Mouse (Mus musculus) hindbrain, postnatal 0 days (tissue): ENCODE measurements around the gene Lrit2. TPM values are rescaled to one million over a fixed set of nuclear protein-coding genes. Genes with fewer than 3 reads are reported as not detected.

Experiments used
- ATAC-seq: fragments of 200-750 bp; cut with Nextera tagmentation; 2 replicates; pipeline ENCODE4 v1.8.0; 2017; ENCODE audit warnings: mild to moderate bottlenecking, moderate TSS enrichment, moderate library complexity
- DNase-seq: peaks from one replicate; pipeline ENCODE4 v3.0.0-alpha.2; 2015; ENCODE audit warnings: low spot score
- H3K27ac ChIP-seq: fragments of 300-500 bp; sonication (generic); 2 replicates; pipeline ENCODE4 v1.5.1; 2014; ENCODE audit warnings: mild to moderate bottlenecking
- H3K27me3 ChIP-seq: fragments of 300-500 bp; sonication (generic); 2 replicates; pipeline ENCODE4 v1.6.1; 2014; ENCODE audit warnings: low read length, mixed read lengths; ENCODE audit not compliant: insufficient read depth
- H3K36me3 ChIP-seq: fragments of 300-500 bp; sonication (generic); 2 replicates; pipeline ENCODE4 v1.6.1; 2014; ENCODE audit warnings: low read length, mixed read lengths; ENCODE audit not compliant: insufficient read depth
- H3K4me1 ChIP-seq: fragments of 300-500 bp; sonication (generic); 2 replicates; pipeline ENCODE4 v1.6.1; 2014; ENCODE audit warnings: antibody characterized with exemption, low read length, mixed read lengths; ENCODE audit not compliant: insufficient read depth
- H3K4me2 ChIP-seq: fragments of 300-500 bp; sonication (generic); 2 replicates; pipeline ENCODE4 v1.6.1; 2014; ENCODE audit warnings: low read depth, mild to moderate bottlenecking, low read length, moderate library complexity, mixed read lengths
- H3K4me3 ChIP-seq: fragments of 300-500 bp; sonication (generic); 2 replicates; pipeline ENCODE4 v1.5.1; 2014; ENCODE audit warnings: low read length
- H3K9ac ChIP-seq: fragments of 300-500 bp; sonication (generic); replicated peaks from 2 replicates; pipeline ENCODE4 v1.6.1; 2014; ENCODE audit warnings: mild to moderate bottlenecking, low read length, moderate library complexity, mixed read lengths
- H3K9me3 ChIP-seq: fragments of 300-500 bp; sonication (generic); 2 replicates; pipeline ENCODE4 v1.6.1; 2016; ENCODE audit warnings: low read length, mixed read lengths
- CTCF ChIP-seq: IDR thresholded peaks from 2 replicates; pipeline ENCODE4 v1.5.1; 2016; ENCODE audit warnings: antibody characterized with exemption, control low read depth, low read depth
- WGBS: fragments of 180-500 bp; shearing (Covaris S2); extraction: QIAGEN DNeasy Blood & Tissue Kit; methylation state at CpG from one replicate; pipeline ENCODE4 v1.1.7; 2014; 5-methylcytosine and 5-hydroxymethylcytosine counted together
- polyA plus RNA-seq: library from polyadenylated mRNA; unstranded; fragments of >200 nt; fragmentation: Nextera tagmentation; extraction: Ambion mirVana; gene quantifications from 2 replicates; pipeline ENCODE4 v1.2.1, GENCODE M21; 2015
- total RNA-seq: library from RNA; depleted of rRNA; stranded (reverse); fragments of >200 nt; gene quantifications from 2 replicates; pipeline ENCODE4 v1.2.3, GENCODE M21; 2014; rRNA removed

Lrit2 gene
- total and polyA plus RNA-seq, 2 experiments from 2014 or later = not detected

- H3K27ac ChIP-seq = no peak overlapping the region
- H3K9me3 ChIP-seq = no peaks in the 10 kb centered on the region
- no peaks in the 10 kb centered on the region for H3K4me1 ChIP-seq
- DNase-seq (no peak), ATAC-seq (no peak)
- no peak overlapping the region for H3K4me3 ChIP-seq
- TF ChIP-seq CTCF = no peak
- 71% methylated on average over 9 of the region's 9 CpGs for WGBS
- H3K4me2 ChIP-seq = no peak overlapping the region
- H3K27me3 ChIP-seq = no peaks in the 10 kb centered on the region
- no peaks in the 10 kb centered on the region for H3K36me3 ChIP-seq
- no peak overlapping the region for H3K9ac ChIP-seq
These were observed 42.2 kb downstream of the Lrit2 start for GRCm38 (mm10) chr14:37109975-37110374.

DNA sequence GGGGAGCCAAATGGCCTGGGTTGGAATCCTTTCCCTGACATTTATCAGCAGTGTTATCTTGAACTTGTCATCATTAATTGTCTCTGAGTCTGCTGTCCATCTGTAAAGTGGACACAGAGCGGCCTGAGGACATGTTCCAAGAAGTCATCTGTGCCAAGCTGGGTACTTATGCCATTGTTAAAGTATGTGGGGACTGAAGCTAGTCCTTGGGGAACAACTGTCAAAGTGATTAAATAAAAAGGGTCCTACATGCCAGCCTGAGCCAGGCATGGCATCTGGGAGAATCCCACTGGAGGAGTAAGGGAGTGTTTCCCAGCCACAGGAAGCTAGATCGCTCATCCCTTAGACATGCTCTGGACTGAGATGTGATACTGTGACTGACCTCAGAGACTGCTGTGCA is 42.7 kb downstream of the Lrit2 start:
- H3K9ac ChIP-seq = no peak overlapping the region
- no peak overlapping the region for H3K4me2 ChIP-seq
- H3K27me3 ChIP-seq = no peaks in the 10 kb centered on the region
- DNase-seq (peak; percentile 54), ATAC-seq (no peak; the same call in 1 of the 2 replicates)
- H3K4me3 ChIP-seq = no peak overlapping the region
- no peak for TF ChIP-seq CTCF
- no peaks in the 10 kb centered on the region for H3K9me3 ChIP-seq
- WGBS = 67% methylated on average over 2 of the region's 2 CpGs
- H3K27ac ChIP-seq = no peak overlapping the region
- no peaks in the 10 kb centered on the region for H3K36me3 ChIP-seq
- no peaks in the 10 kb centered on the region for H3K4me1 ChIP-seq

DNA sequence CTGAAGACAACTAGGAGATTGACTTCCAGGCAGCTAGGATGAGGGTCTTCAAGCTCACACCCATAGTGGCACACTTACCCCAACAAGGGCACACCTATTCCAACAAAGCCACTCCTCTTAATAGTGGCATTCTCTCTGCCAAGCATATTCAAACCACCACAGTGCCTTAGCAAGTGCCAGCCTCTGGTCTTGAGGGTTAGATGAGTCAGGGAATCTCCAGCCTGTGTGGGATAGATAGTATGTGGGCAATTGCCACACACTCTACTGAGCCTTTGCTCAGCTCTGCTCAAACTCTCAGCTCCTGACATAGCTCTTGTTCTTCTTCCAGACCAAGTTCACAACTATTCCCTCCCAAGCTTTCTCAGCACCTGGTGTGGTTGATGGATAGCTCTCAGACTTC is 43.6 kb downstream of the Lrit2 start:
- H3K4me3 ChIP-seq = no peak overlapping the region
- no peaks in the 10 kb centered on the region for H3K4me1 ChIP-seq
- H3K9ac ChIP-seq = no peak overlapping the region
- no peaks in the 10 kb centered on the region for H3K27me3 ChIP-seq
- no peak for TF ChIP-seq CTCF
- no peak overlapping the region for H3K4me2 ChIP-seq
- DNase-seq (no peak), ATAC-seq (no peak)
- H3K36me3 ChIP-seq = no peaks in the 10 kb centered on the region
- no peak overlapping the region for H3K27ac ChIP-seq
- no peaks in the 10 kb centered on the region for H3K9me3 ChIP-seq

DNA sequence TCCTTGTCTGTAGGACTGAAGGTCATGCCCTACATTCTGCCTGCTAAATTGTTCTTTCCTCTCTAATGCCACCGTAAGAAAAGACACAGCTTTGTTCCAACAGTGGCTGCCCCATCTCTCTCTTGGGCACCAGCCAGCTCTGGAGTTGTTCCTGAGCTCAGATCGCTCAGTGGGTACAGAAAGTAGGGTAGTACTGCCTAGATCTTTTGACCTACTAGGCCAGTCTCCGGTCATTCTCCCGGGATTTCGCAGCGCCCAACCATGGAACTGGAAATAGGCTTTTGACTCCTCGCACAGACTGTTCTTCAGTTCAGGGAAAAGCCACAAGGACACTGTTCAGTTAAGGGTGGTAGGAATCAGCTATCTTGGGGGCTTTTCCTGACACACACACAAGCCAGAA is 45.2 kb downstream of the Lrit2 start:
- no peak for ATAC-seq
- WGBS = 84% methylated on average over 7 of the region's 7 CpGs
- Histone ChIP-seq H3K4me2 (no peak overlapping the region), H3K4me3 (no peak overlapping the region), H3K4me1 (no peaks in the 10 kb centered on the region), H3K27me3 (no peaks in the 10 kb centered on the region), H3K9ac (no peak overlapping the region), H3K9me3 (no peaks in the 10 kb centered on the region), H3K36me3 (no peaks in the 10 kb centered on the region), H3K27ac (no peak overlapping the region)
- DNase-seq = no peak
- TF ChIP-seq CTCF = no peak

GRCm38 (mm10) chr14:37113922-37114321 is 46.2 kb downstream of the Lrit2 start, which contains the start of gene 2610528A11Rik:
Gene 2610528A11Rik, minus strand, starts transcription at chr14:37114022.
- no peak for DNase-seq
- H3K27me3 ChIP-seq = no peaks in the 10 kb centered on the region
- WGBS = 64% methylated on average over 3 of the region's 3 CpGs

GRCm38 (mm10) chr14:37119233-37119632 is 51.5 kb downstream of the Lrit2 start:
- ATAC-seq (no peak), DNase-seq (no peak)
- H3K36me3 ChIP-seq = peaks cover 15% of the 10 kb centered on the region; the same call in 1 of the 2 replicates
- H3K27ac ChIP-seq = no peak overlapping the region
- H3K4me1 ChIP-seq = no peaks in the 10 kb centered on the region
- TF ChIP-seq CTCF = no peak
- no peaks in the 10 kb centered on the region for H3K9me3 ChIP-seq
- no peak overlapping the region for H3K9ac ChIP-seq
- H3K4me2 ChIP-seq = no peak overlapping the region
- no peaks in the 10 kb centered on the region for H3K27me3 ChIP-seq
- no peak overlapping the region for H3K4me3 ChIP-seq
- WGBS = 95% methylated on average over 4 of the region's 4 CpGs

More at GRCm38 (mm10) chr14:37113922-37114321, 46.2 kb downstream of the Lrit2 start, which contains the start of gene 2610528A11Rik:
- H3K27ac ChIP-seq = no peak within 1 kb of the TSS
- no peak within 1 kb of the TSS for H3K9ac ChIP-seq
- H3K36me3 ChIP-seq = no peaks in the 10 kb centered on the region
- H3K9me3 ChIP-seq = no peaks in the 10 kb centered on the region
- no peak for TF ChIP-seq CTCF
- no peak within 1 kb of the TSS for H3K4me3 ChIP-seq
- no peak for ATAC-seq
- H3K4me2 ChIP-seq = no peak within 1 kb of the TSS
- H3K4me1 ChIP-seq = no peaks in the 10 kb centered on the region

Other genes starting within 250 kb of the Lrit2 start
- gene Ccser2, start 99.2 kb upstream of the Lrit2 start, total RNA-seq = 77.1 and 80.8 TPM in 2 replicates
- 103 and 113 TPM in 2 replicates for gene Ccser2, start 99.2 kb upstream of the Lrit2 start, polyA plus RNA-seq
- gene Rgr, start 19.0 kb upstream of the Lrit2 start, total RNA-seq = not detected in 2 replicates
- gene Rgr, start 19.0 kb upstream of the Lrit2 start, polyA plus RNA-seq = not detected in 2 replicates
- not detected in 2 replicates for gene Lrit1, start 13.1 kb upstream of the Lrit2 start, total RNA-seq
- gene Lrit1, start 13.1 kb upstream of the Lrit2 start, polyA plus RNA-seq = not detected in 2 replicates
- 7.4 and 8.0 TPM in 2 replicates for gene Cdhr1, start 30.4 kb downstream of the Lrit2 start, total RNA-seq
- 6.0 and 6.6 TPM in 2 replicates for gene Cdhr1, start 30.4 kb downstream of the Lrit2 start, polyA plus RNA-seq
- not detected in 2 replicates for gene 2610528A11Rik, start 46.1 kb downstream of the Lrit2 start, total RNA-seq
- 0.66 and 0.73 TPM in 2 replicates for gene 2610528A11Rik, start 46.1 kb downstream of the Lrit2 start, polyA plus RNA-seq
- gene Ghitm, start 67.3 kb downstream of the Lrit2 start, total RNA-seq = 86.5 and 103 TPM in 2 replicates
- 237 and 241 TPM in 2 replicates for gene Ghitm, start 67.3 kb downstream of the Lrit2 start, polyA plus RNA-seq